Mouse (Mus musculus) hindbrain, embryonic 11.5 days (tissue): ENCODE measurements around the gene Gm20388. TPM values are rescaled to one million over a fixed set of nuclear protein-coding genes. Genes with fewer than 3 reads are reported as not detected.

Experiments
- ATAC-seq: fragments of 200-750 bp; cut with Nextera tagmentation; 2 replicates; pipeline ENCODE4 v1.8.0; 2017; ENCODE audit warnings: mild to moderate bottlenecking, moderate TSS enrichment, moderate library complexity; ENCODE audit not compliant: low FRiP score
- DNase-seq: peaks from one replicate; pipeline ENCODE4 v3.0.0-alpha.2; 2015; ENCODE audit warnings: low spot score
- H3K27ac ChIP-seq: fragments of 300-500 bp; sonication (generic); 2 replicates; pipeline ENCODE4 v1.5.1; 2014; ENCODE audit warnings: mild to moderate bottlenecking, low read depth, low read length
- H3K27me3 ChIP-seq: fragments of 300-500 bp; sonication (generic); 2 replicates; pipeline ENCODE4 v1.6.1; 2014; ENCODE audit warnings: mild to moderate bottlenecking, low read length, moderate library complexity, mixed read lengths; ENCODE audit not compliant: control insufficient read depth, insufficient read depth
- H3K36me3 ChIP-seq: fragments of 300-500 bp; sonication (generic); 2 replicates; pipeline ENCODE4 v1.6.1; 2014; ENCODE audit warnings: mild to moderate bottlenecking, low read length, moderate library complexity, mixed read lengths; ENCODE audit not compliant: control insufficient read depth, insufficient read depth
- H3K4me1 ChIP-seq: fragments of 300-500 bp; sonication (generic); replicated peaks from 2 replicates; pipeline ENCODE4 v1.6.1; 2014; ENCODE audit warnings: low read length, mixed read lengths; ENCODE audit not compliant: control insufficient read depth, insufficient read depth
- H3K4me2 ChIP-seq: fragments of 300-500 bp; sonication (generic); replicated peaks from 2 replicates; pipeline ENCODE4 v1.6.1; 2014; ENCODE audit warnings: mild to moderate bottlenecking, low read depth, low read length
- H3K4me3 ChIP-seq: fragments of 300-500 bp; sonication (generic); 2 replicates; pipeline ENCODE4 v1.5.1; 2014; ENCODE audit warnings: low read depth, low read length
- H3K9ac ChIP-seq: fragments of 300-500 bp; sonication (generic); 2 replicates; pipeline ENCODE4 v1.6.1; 2014; ENCODE audit warnings: low read depth, low read length
- H3K9me3 ChIP-seq: fragments of 300-500 bp; sonication (generic); 2 replicates; pipeline ENCODE4 v1.6.1; 2016; ENCODE audit warnings: low read length; ENCODE audit not compliant: control insufficient read depth
- WGBS: fragments of 180-500 bp; shearing (Covaris S2); extraction: QIAGEN DNeasy Blood & Tissue Kit; methylation state at CpG from one replicate; pipeline ENCODE4 v1.1.7; 2014; 5-methylcytosine and 5-hydroxymethylcytosine counted together
- polyA plus RNA-seq: library from polyadenylated mRNA; unstranded; fragments of >200 nt; fragmentation: Nextera tagmentation; extraction: Ambion mirVana; gene quantifications from 2 replicates; pipeline ENCODE4 v1.2.1, GENCODE M21; 2014

The Gm20388 gene
- polyA plus RNA-seq, 1 experiment from 2014 or later: 11.8 TPM

DNA sequence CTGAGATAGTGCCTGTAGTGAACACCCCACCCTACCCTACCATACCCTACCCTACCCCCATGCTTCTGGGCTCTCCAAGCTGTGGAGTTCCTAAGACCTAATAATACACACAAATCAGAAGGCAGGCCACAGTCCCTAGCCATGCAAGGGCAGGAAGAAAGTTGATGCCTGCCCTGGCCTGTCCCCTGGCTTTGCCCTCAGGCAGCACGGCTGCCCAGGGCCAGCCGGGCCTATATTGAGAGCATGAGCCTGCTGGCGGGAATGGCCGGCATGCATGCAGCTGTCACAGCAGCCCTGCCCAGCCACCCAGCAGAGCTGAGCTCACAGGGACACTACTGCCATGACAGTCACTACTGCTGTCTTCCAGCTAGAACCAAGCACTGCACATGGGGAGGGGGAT is 3972.5 kb downstream of the Gm20388 start:
- no peak for ATAC-seq
- H3K4me1 ChIP-seq: peaks cover 7% of the 10 kb centered on the region; the same call in 1 of the 2 replicates
- H3K4me2 ChIP-seq: no peak overlapping the region
- H3K9ac ChIP-seq: no peak overlapping the region
- no peak for DNase-seq
- no peaks in the 10 kb centered on the region for H3K9me3 ChIP-seq
- WGBS: 66% methylated on average over 4 of the region's 4 CpGs
- H3K27me3 ChIP-seq: no peaks in the 10 kb centered on the region
- no peak overlapping the region for H3K4me3 ChIP-seq
- H3K36me3 ChIP-seq: no peaks in the 10 kb centered on the region
- no peak overlapping the region for H3K27ac ChIP-seq

GRCm38 (mm10) chr8:123884721-123885565 is 3974.3 kb downstream of the Gm20388 start:
- 8% methylated on average over 11 of the region's 14 CpGs for WGBS
- peak; percentile 71 for ATAC-seq
- H3K4me3 ChIP-seq: no peak overlapping the region
- H3K36me3 ChIP-seq: no peaks in the 10 kb centered on the region
- no peak overlapping the region for H3K9ac ChIP-seq
- H3K9me3 ChIP-seq: no peaks in the 10 kb centered on the region
- H3K27ac ChIP-seq: no peak overlapping the region
- no peak overlapping the region for H3K4me2 ChIP-seq
- DNase-seq: peak; percentile 30
- no peaks in the 10 kb centered on the region for H3K27me3 ChIP-seq
- peaks cover 7% of the 10 kb centered on the region; the same call in 1 of the 2 replicates for H3K4me1 ChIP-seq

DNA sequence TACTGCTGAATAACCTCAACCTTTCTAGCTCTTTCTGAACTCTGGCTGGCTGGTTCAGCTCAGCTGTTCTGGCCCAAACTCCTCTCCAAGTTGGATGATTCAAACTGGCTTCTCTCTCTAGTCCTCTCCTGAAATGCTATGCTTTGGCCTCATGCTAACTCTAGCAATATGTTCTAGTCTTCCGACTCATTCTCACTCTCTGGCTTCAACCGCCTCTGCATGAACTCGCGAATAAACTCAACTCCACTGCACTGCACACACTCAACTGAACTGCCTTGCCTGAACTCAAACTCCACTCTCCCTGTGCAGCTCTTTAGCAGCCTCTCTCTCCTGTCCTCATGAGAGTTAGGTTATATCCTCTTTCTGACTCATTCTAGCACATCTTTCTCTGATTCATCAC is 3976.5 kb downstream of the Gm20388 start:
- H3K36me3 ChIP-seq: no peaks in the 10 kb centered on the region
- no peak overlapping the region for H3K4me2 ChIP-seq
- 89% methylated on average over 4 of the region's 4 CpGs for WGBS
- H3K9me3 ChIP-seq: no peaks in the 10 kb centered on the region
- DNase-seq (no peak), ATAC-seq (no peak)
- no peak overlapping the region for H3K4me3 ChIP-seq
- no peak overlapping the region for H3K9ac ChIP-seq
- H3K4me1 ChIP-seq: peaks cover 7% of the 10 kb centered on the region; the same call in 1 of the 2 replicates
- peaks cover 21% of the 10 kb centered on the region for H3K27me3 ChIP-seq
- H3K27ac ChIP-seq: no peak overlapping the region

GRCm38 (mm10) chr8:123887956-123888355 is 3977.3 kb downstream of the Gm20388 start:
- WGBS: 92% methylated on average over 2 of the region's 2 CpGs
- H3K27ac ChIP-seq: no peak overlapping the region
- no peaks in the 10 kb centered on the region for H3K9me3 ChIP-seq
- H3K36me3 ChIP-seq: no peaks in the 10 kb centered on the region
- no peak overlapping the region for H3K4me3 ChIP-seq
- H3K4me1 ChIP-seq: peaks cover 10% of the 10 kb centered on the region
- DNase-seq (no peak), ATAC-seq (no peak)
- peaks cover 28% of the 10 kb centered on the region for H3K27me3 ChIP-seq
- H3K9ac ChIP-seq: no peak overlapping the region
- no peak overlapping the region for H3K4me2 ChIP-seq

- no peaks in the 10 kb centered on the region for H3K36me3 ChIP-seq
- H3K9ac ChIP-seq: no peak overlapping the region
- no peak overlapping the region for H3K4me3 ChIP-seq
- H3K4me1 ChIP-seq: peaks cover 3% of the 10 kb centered on the region
- no peak overlapping the region for H3K27ac ChIP-seq
- H3K4me2 ChIP-seq: no peak overlapping the region
- WGBS: 71% methylated on average over 4 of the region's 4 CpGs
- no peak for DNase-seq
- no peak for ATAC-seq
- no peaks in the 10 kb centered on the region for H3K9me3 ChIP-seq
- peaks cover 46% of the 10 kb centered on the region for H3K27me3 ChIP-seq
These were observed 3979.2 kb downstream of the Gm20388 start for GRCm38 (mm10) chr8:123889797-123890196.

- no peak for ATAC-seq
- under 1% methylated on average over 11 of the region's 11 CpGs for WGBS
- peaks cover 3% of the 10 kb centered on the region; the same call in 1 of the 2 replicates for H3K4me1 ChIP-seq
- peak overlapping the region; percentile 36 for H3K4me3 ChIP-seq
- peak overlapping the region; percentile 61 for H3K4me2 ChIP-seq
- no peak overlapping the region for H3K9ac ChIP-seq
- peak; percentile 74 for DNase-seq
- no peak overlapping the region for H3K27ac ChIP-seq
- H3K27me3 ChIP-seq: peaks cover 55% of the 10 kb centered on the region
- no peaks in the 10 kb centered on the region for H3K9me3 ChIP-seq
- no peaks in the 10 kb centered on the region for H3K36me3 ChIP-seq
These were observed 3980.6 kb downstream of the Gm20388 start for GRCm38 (mm10) chr8:123891271-123891670.

- no peak; the same call in 1 of the 2 replicates for ATAC-seq
- under 1% methylated on average over 49 of the region's 49 CpGs for WGBS
These were observed 3981.4 kb downstream of the Gm20388 start for GRCm38 (mm10) chr8:123891883-123892585.

DNA sequence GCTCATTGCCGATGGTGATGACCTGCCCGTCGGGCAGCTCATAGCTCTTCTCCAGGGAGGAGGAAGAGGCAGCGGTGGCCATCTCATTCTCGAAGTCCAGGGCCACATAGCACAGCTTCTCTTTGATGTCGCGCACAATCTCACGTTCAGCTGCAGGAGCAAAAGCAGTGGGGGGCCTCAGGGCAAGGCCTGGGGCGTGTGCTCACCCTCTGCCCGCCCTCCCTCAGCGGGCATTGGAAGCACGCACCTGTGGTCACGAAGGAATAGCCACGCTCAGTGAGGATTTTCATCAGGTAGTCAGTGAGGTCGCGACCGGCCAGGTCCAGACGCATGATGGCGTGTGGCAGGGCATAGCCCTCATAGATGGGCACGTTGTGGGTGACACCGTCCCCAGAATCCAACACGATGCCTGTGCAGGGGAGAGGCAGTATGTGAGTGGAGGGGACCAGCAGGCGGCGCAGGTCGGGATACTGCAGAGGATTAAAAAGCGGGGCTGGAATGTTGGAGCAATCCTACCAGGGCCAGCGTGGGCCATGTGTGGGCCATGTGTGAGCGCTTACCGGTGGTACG is 3982.0 kb downstream of the Gm20388 start:
- ATAC-seq (peak; percentile 25; the same call in 1 of the 2 replicates), DNase-seq (peak; percentile 32)
- Histone ChIP-seq H3K4me3 (peak overlapping the region; percentile 36), H3K27me3 (peaks cover 55% of the 10 kb centered on the region), H3K4me1 (peaks cover 3% of the 10 kb centered on the region; the same call in 1 of the 2 replicates), H3K36me3 (no peaks in the 10 kb centered on the region), H3K4me2 (peak overlapping the region; percentile 61), H3K27ac (no peak overlapping the region), H3K9me3 (no peaks in the 10 kb centered on the region), H3K9ac (peak overlapping the region; percentile 28; the same call in 1 of the 2 replicates)
- 12% methylated on average over 30 of the region's 30 CpGs for WGBS

More at GRCm38 (mm10) chr8:123891883-123892585, 3981.4 kb downstream of the Gm20388 start:
- Histone ChIP-seq H3K4me1 (peaks cover 3% of the 10 kb centered on the region; the same call in 1 of the 2 replicates), H3K36me3 (no peaks in the 10 kb centered on the region), H3K9me3 (no peaks in the 10 kb centered on the region), H3K4me3 (peak overlapping the region; percentile 36), H3K4me2 (peak overlapping the region; percentile 61), H3K27ac (no peak overlapping the region), H3K27me3 (peaks cover 55% of the 10 kb centered on the region), H3K9ac (peak overlapping the region; percentile 43; the same call in 1 of the 2 replicates)
- peak; percentile 50 for DNase-seq
